Mouse (Mus musculus) 3T3-L1 (cell line): ENCODE measurements around the gene Krt4.

Experiments used
- DNase-seq: peaks from one replicate; pipeline ENCODE4 v3.0.0-alpha.2; 2015; ENCODE audit warnings: low read depth, low spot score

Gene Krt4

GRCm38 (mm10) chr15:101895216-101895615, 29.3 kb downstream of the Krt4 start:
- DNase-seq = no peak

GRCm38 (mm10) chr15:101892820-101893219, 31.7 kb downstream of the Krt4 start, which contains the start of gene Krt76:
Gene Krt76 (minus strand): TSS chr15:101892920.
- no peak for DNase-seq

GRCm38 (mm10) chr15:101879776-101880175, 44.8 kb downstream of the Krt4 start:
- DNase-seq = no peak

GRCm38 (mm10) chr15:101878041-101878440, 46.5 kb downstream of the Krt4 start:
- DNase-seq = peak; percentile 19

GRCm38 (mm10) chr15:101874383-101874782, 50.2 kb downstream of the Krt4 start:
- DNase-seq = no peak

GRCm38 (mm10) chr15:101873231-101873630, 51.3 kb downstream of the Krt4 start:
- peak; percentile 38 for DNase-seq

- DNase-seq = no peak
Observed at GRCm38 (mm10) chr15:101869431-101869830, 55.1 kb downstream of the Krt4 start, which contains the start of gene Krt77. Gene Krt77 (minus strand): TSS chr15:101869705.
